In the genomic region with DNA sequence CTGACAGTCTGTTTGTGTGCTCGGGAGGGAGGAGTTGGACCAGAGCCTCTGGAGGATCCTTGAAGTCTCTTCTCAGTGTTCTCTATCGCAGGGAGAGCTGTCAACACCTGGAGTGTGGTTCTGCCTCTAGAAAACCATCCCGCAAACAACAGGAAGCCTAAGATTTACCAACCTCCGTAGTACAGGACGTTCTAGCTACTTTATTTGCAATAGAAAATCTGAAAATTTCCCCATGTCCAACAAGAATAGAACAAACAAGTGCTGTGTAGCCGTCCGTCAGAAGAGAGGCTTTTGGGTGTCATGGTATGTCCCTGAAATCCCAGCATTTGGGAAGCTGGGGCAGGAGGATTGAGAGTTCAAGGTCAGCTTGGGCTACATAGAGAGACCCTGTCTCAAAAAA, we compare ENCODE assay signal across 33 mouse cellular contexts. TPM values are rescaled to one million over a fixed set of nuclear protein-coding genes. Genes with fewer than 3 reads are reported as not detected.
"Had no signal": no experiment of that assay in that cellular context is flagged by ENCODE, and none has a peak within 500 bp of the region (broad histone marks: within the 10 kb centered on the region; RNA-seq: fewer than 3 reads in every experiment).

No protein-coding gene starts in this region.

- H3K4me2 ChIP-seq: heart, embryonic 11.5 days; heart, embryonic 13.5 days; heart, embryonic 15.5 days; hindbrain, embryonic 13.5 days; hindbrain, embryonic 15.5 days; kidney, embryonic 15.5 days; limb, embryonic 12.5 days had no signal

- H3K36me3 ChIP-seq: heart, embryonic 13.5 days; heart, embryonic 15.5 days; hindbrain, embryonic 13.5 days; hindbrain, embryonic 15.5 days; kidney, embryonic 15.5 days; limb, embryonic 10.5 days; limb, embryonic 12.5 days had no signal

- H3K4me1 ChIP-seq: kidney, embryonic 15.5 days; limb, embryonic 10.5 days had no signal

- H3K9me3 ChIP-seq: heart, embryonic 13.5 days; heart, embryonic 15.5 days; hindbrain, embryonic 13.5 days; hindbrain, embryonic 15.5 days; kidney, embryonic 15.5 days; limb, embryonic 10.5 days; limb, embryonic 12.5 days had no signal

- H3K4me3 ChIP-seq: heart, embryonic 13.5 days; heart, embryonic 15.5 days; hindbrain, embryonic 13.5 days; hindbrain, embryonic 15.5 days; kidney, embryonic 15.5 days; layer of hippocampus, adult 2 months; left cerebral cortex, adult 2 months; limb, embryonic 10.5 days; limb, embryonic 12.5 days had no signal

- H3K9ac ChIP-seq: forebrain, postnatal 0 days; heart, embryonic 13.5 days; heart, embryonic 15.5 days; hindbrain, embryonic 13.5 days; hindbrain, embryonic 15.5 days; kidney, embryonic 15.5 days; limb, embryonic 12.5 days had no signal

- DNase-seq: forebrain, postnatal 0 days; gastrocnemius, postnatal 14 days; gastrocnemius, postnatal 36 days; heart, postnatal 14 days; heart, postnatal 36 days; kidney, adult 11 months; kidney, adult 2 months; kidney, adult 9 months; kidney, postnatal 14 days; kidney, postnatal 36 days had no signal

- H3K27ac ChIP-seq: heart, embryonic 13.5 days; heart, embryonic 15.5 days; hindbrain, embryonic 13.5 days; hindbrain, embryonic 15.5 days; hindbrain, postnatal 0 days; kidney, embryonic 15.5 days; kidney, postnatal 0 days; layer of hippocampus, adult 2 months; left cerebral cortex, adult 2 months; limb, embryonic 10.5 days; limb, embryonic 12.5 days had no signal

- ATAC-seq: forebrain, postnatal 0 days; hindbrain, postnatal 0 days; intestine, embryonic 16.5 days had no signal

- H3K27me3 ChIP-seq: heart, embryonic 13.5 days; heart, embryonic 15.5 days; hindbrain, embryonic 13.5 days; hindbrain, embryonic 15.5 days had no signal

RNA-seq across cellular contexts. Expression of gene Tat, which starts 2.5 kb away (rescaled TPM):
- total RNA-seq: forebrain, postnatal 0 days; gastrocnemius, postnatal 14 days; gastrocnemius, postnatal 36 days; hematopoietic stem cell, adult 5-6 weeks; hindbrain, postnatal 0 days; layer of hippocampus, adult 2 months; layer of hippocampus, postnatal 10 days; layer of hippocampus, postnatal 25 days; left cerebral cortex, adult 2 months; left cerebral cortex, postnatal 14 days; left cerebral cortex, postnatal 36 days had no signal
- polyA plus RNA-seq: forebrain, postnatal 0 days; heart, embryonic 11.5 days; hindbrain, embryonic 11.5 days; hindbrain, embryonic 13.5 days; hindbrain, embryonic 15.5 days; hindbrain, postnatal 0 days; intestine, embryonic 14.5 days; intestine, embryonic 16.5 days; kidney, adult 2 months; kidney, embryonic 15.5 days; kidney, postnatal 0 days; limb, embryonic 10.5 days; limb, embryonic 12.5 days had no signal

RNA-seq across cellular contexts. Expression of gene Marveld3, which starts 25.8 kb away (rescaled TPM):
- total RNA-seq: gastrocnemius, adult 18-20 months; gastrocnemius, adult 8-10 months; gastrocnemius, postnatal 36 days; hematopoietic stem cell, adult 5-6 weeks; layer of hippocampus, postnatal 10 days; layer of hippocampus, postnatal 25 days had no signal
- polyA plus RNA-seq: heart, embryonic 11.5 days had no signal

RNA-seq across cellular contexts. Expression of gene Chst4, which starts 51.8 kb away (rescaled TPM):
- total RNA-seq: forebrain, postnatal 0 days; gastrocnemius, adult 18-20 months; gastrocnemius, adult 8-10 months; gastrocnemius, postnatal 14 days; gastrocnemius, postnatal 36 days; hematopoietic stem cell, adult 5-6 weeks; hindbrain, postnatal 0 days; layer of hippocampus, adult 2 months; layer of hippocampus, postnatal 10 days; layer of hippocampus, postnatal 25 days; left cerebral cortex, postnatal 14 days had no signal
- polyA plus RNA-seq: forebrain, postnatal 0 days; hindbrain, embryonic 11.5 days; hindbrain, embryonic 13.5 days; hindbrain, embryonic 15.5 days; hindbrain, postnatal 0 days; limb, embryonic 10.5 days; limb, embryonic 12.5 days; limb, embryonic 14.5 days had no signal
